Mouse (Mus musculus) MEL (cell line): ENCODE results near the gene Mrpl38. TPM values are rescaled to one million over a fixed set of nuclear protein-coding genes. Genes with fewer than 3 reads are reported as not detected.

Experiments
- DNase-seq: peaks from one replicate; pipeline ENCODE4 v3.0.0; 2011; ENCODE audit warnings: low read depth, low spot score
- H3K27ac ChIP-seq: 2 replicates; pipeline ENCODE4 v1.5.1; 2012; ENCODE audit warnings: low read depth, mild to moderate bottlenecking, control low read depth, low read length, moderate library complexity; ENCODE audit not compliant: control insufficient read depth
- H3K27me3 ChIP-seq, 2 experiments: fragments of 150-350 bp in 1 of 2; sonication (generic) in 1 of 2; 2 replicates each; pipeline ENCODE4 v1.6.1; 2012; ENCODE audit warnings: low read length in 2 of 2, mild to moderate bottlenecking in 2 of 2, improper control_type of control experiment in 1 of 2, moderate library complexity in 1 of 2; ENCODE audit not compliant: insufficient read depth in 2 of 2, control insufficient read depth in 1 of 2
- H3K36me3 ChIP-seq, 2 experiments: 2 replicates each; pipeline ENCODE4 v1.6.1; 2012 to 2014; ENCODE audit warnings: low read length in 2 of 2, improper control_type of control experiment in 1 of 2, inconsistent platforms in 1 of 2, mild to moderate bottlenecking in 1 of 2; ENCODE audit not compliant: insufficient read depth in 2 of 2, control insufficient read depth in 1 of 2
- H3K4me1 ChIP-seq, 2 experiments: fragments of 150-350 bp in 1 of 2; sonication (generic) in 1 of 2; 2 replicates each; pipeline ENCODE4 v1.6.1; 2012; ENCODE audit warnings: low read length in 2 of 2, improper control_type of control experiment in 1 of 2, mild to moderate bottlenecking in 1 of 2; ENCODE audit not compliant: insufficient read depth in 2 of 2, control insufficient read depth in 1 of 2
- H3K4me3 ChIP-seq, 2 experiments: fragments of 150-350 bp in 1 of 2; sonication (generic) in 1 of 2; 2 replicates each; pipeline ENCODE4 v1.5.1; 2012; ENCODE audit warnings: low read depth in 2 of 2, low read length in 2 of 2, mild to moderate bottlenecking in 2 of 2, moderate library complexity in 2 of 2, control low read depth in 1 of 2, improper control_type of control experiment in 1 of 2; ENCODE audit not compliant: control insufficient read depth in 1 of 2, insufficient read depth in 1 of 2
- H3K79me2 ChIP-seq: 2 replicates; pipeline ENCODE4 v1.6.1; 2012; ENCODE audit warnings: mild to moderate bottlenecking, low read length, moderate library complexity; ENCODE audit not compliant: control insufficient read depth, poor library complexity, insufficient read depth
- H3K9ac ChIP-seq: 2 replicates; pipeline ENCODE4 v1.6.1; 2012; ENCODE audit warnings: low read depth, mild to moderate bottlenecking, control low read depth, low read length, moderate library complexity; ENCODE audit not compliant: control insufficient read depth, poor library complexity, severe bottlenecking
- H3K9me3 ChIP-seq: fragments of 150-350 bp; sonication (generic); replicated peaks from 2 replicates; pipeline ENCODE4 v1.6.1; 2012; ENCODE audit warnings: mild to moderate bottlenecking, low read length, improper control_type of control experiment, moderate library complexity; ENCODE audit not compliant: insufficient read depth
- BHLHE40 ChIP-seq: IDR thresholded peaks from 2 replicates; pipeline ENCODE4 v1.6.1; 2012; ENCODE audit warnings: low read depth, mild to moderate bottlenecking, inconsistent platforms, low read length, improper control_type of control experiment, borderline replicate concordance
- CHD2 ChIP-seq: IDR thresholded peaks from 2 replicates; pipeline ENCODE4 v1.6.1; 2011; ENCODE audit warnings: low read length, improper control_type of control experiment
- CTCF ChIP-seq, 3 experiments: IDR thresholded peaks in 2 of 3; conservative IDR thresholded peaks in 1 of 3; 2 replicates each; pipeline ENCODE4 v1.5.1; 2011 to 2012; ENCODE audit warnings: low read length in 3 of 3, low read depth in 2 of 3, mild to moderate bottlenecking in 2 of 3, improper control_type of control experiment in 1 of 3, inconsistent platforms in 1 of 3, mixed read lengths in 1 of 3, moderate library complexity in 1 of 3; ENCODE audit not compliant: control insufficient read depth in 1 of 3, insufficient read depth in 1 of 3, poor library complexity in 1 of 3, severe bottlenecking in 1 of 3
- E2F4 ChIP-seq: IDR thresholded peaks from 2 replicates; pipeline ENCODE4 v1.6.1; 2011; ENCODE audit warnings: low read depth, low read length, improper control_type of control experiment, borderline replicate concordance
- EP300 ChIP-seq, 2 experiments: IDR thresholded peaks; 2 replicates each; pipeline ENCODE4 v1.6.1; 2011; ENCODE audit warnings: improper control_type of control experiment in 2 of 2, low read length in 2 of 2, low read depth in 1 of 2, mild to moderate bottlenecking in 1 of 2
- ETS1 ChIP-seq: IDR thresholded peaks from 2 replicates; pipeline ENCODE4 v1.6.1; 2012; ENCODE audit warnings: low read depth, mild to moderate bottlenecking, inconsistent platforms, low read length, improper control_type of control experiment, moderate library complexity
- JUND ChIP-seq: IDR thresholded peaks from 2 replicates; pipeline ENCODE4 v1.6.1; 2011; ENCODE audit warnings: low read depth, mild to moderate bottlenecking, improper control_type of control experiment, low read length
- KAT2A ChIP-seq: conservative IDR thresholded peaks from 2 replicates; pipeline ENCODE4 v1.6.1; 2012; ENCODE audit warnings: low read depth, low read length, improper control_type of control experiment, inconsistent platforms
- MYB ChIP-seq: IDR thresholded peaks from 2 replicates; pipeline ENCODE4 v1.6.1; 2011; ENCODE audit warnings: mild to moderate bottlenecking, low read depth, low read length, improper control_type of control experiment
- NELFE ChIP-seq: IDR thresholded peaks from 2 replicates; pipeline ENCODE4 v1.6.1; 2011; ENCODE audit warnings: low read depth, low read length, improper control_type of control experiment
- POLR2AphosphoS5 ChIP-seq: IDR thresholded peaks from 2 replicates; pipeline ENCODE4 v1.6.1; 2012; ENCODE audit warnings: low read depth, borderline replicate concordance, mild to moderate bottlenecking, inconsistent platforms, low read length, moderate library complexity, mixed read lengths
- TAL1 ChIP-seq: IDR thresholded peaks from 2 replicates; pipeline ENCODE4 v1.6.1; 2012; ENCODE audit warnings: mild to moderate bottlenecking, inconsistent platforms, low read length, moderate library complexity, mixed read lengths
- TBP ChIP-seq: IDR thresholded peaks from 2 replicates; pipeline ENCODE4 v1.8.0; 2011; ENCODE audit warnings: low read depth, low read length, improper control_type of control experiment
- USF1 ChIP-seq: IDR thresholded peaks from 2 replicates; pipeline ENCODE4 v1.6.1; 2014; ENCODE audit warnings: low read depth, mild to moderate bottlenecking, inconsistent platforms, low read length, improper control_type of control experiment, moderate library complexity
- USF2 ChIP-seq, 2 experiments: IDR thresholded peaks; 2 replicates each; pipeline ENCODE4 v1.6.1; 2011 to 2012; ENCODE audit warnings: improper control_type of control experiment in 2 of 2, low read length in 2 of 2, borderline replicate concordance in 1 of 2, inconsistent platforms in 1 of 2, low read depth in 1 of 2, mild to moderate bottlenecking in 1 of 2; ENCODE audit not compliant: insufficient read depth in 1 of 2
- ZC3H11A ChIP-seq: IDR thresholded peaks from 2 replicates; pipeline ENCODE4 v1.6.1; 2012; ENCODE audit warnings: low read depth, mild to moderate bottlenecking, inconsistent platforms, low read length, improper control_type of control experiment
- ZKSCAN1 ChIP-seq: IDR thresholded peaks from 2 replicates; pipeline ENCODE4 v1.6.1; 2012; ENCODE audit warnings: low read depth, mild to moderate bottlenecking, inconsistent platforms, low read length, improper control_type of control experiment, moderate library complexity
- ZMIZ1 ChIP-seq: IDR thresholded peaks from 2 replicates; pipeline ENCODE4 v1.6.1; 2012; ENCODE audit warnings: low read depth, mild to moderate bottlenecking, inconsistent platforms, low read length, improper control_type of control experiment, moderate library complexity
- polyA plus RNA-seq, 2 experiments: library from polyadenylated mRNA; stranded (reverse) in 1 of 2; unstranded in 1 of 2; fragments of >175 nt in 1 of 2; fragments of >200 nt in 1 of 2; gene quantifications; 2 replicates each; pipeline versions ENCODE4 v1.2.1 to v1.2.4; 2012; ENCODE audit warnings: low replicate concordance in 2 of 2, low read depth in 1 of 2; ENCODE audit not compliant: insufficient read length in 2 of 2, insufficient read depth in 1 of 2, missing spikeins in 1 of 2
- total RNA-seq: library from RNA; depleted of rRNA; stranded (reverse); fragments of 300-350 nt; gene quantifications from 2 replicates; pipeline ENCODE4 v1.2.3, GENCODE M21; 2012

Mrpl38 gene
- total and polyA plus RNA-seq, 3 experiments, result 105 to 157 TPM; not detected in 1

- Histone ChIP-seq H3K36me3 (peaks cover 0 to 7% of the 10 kb centered on the region in 2 experiments; a peak in 2 of 4 replicates), H3K4me3 (no peak overlapping the region), H3K27ac (no peak overlapping the region), H3K9me3 (no peaks in the 10 kb centered on the region), H3K27me3 (no peaks in the 10 kb centered on the region), H3K79me2 (peaks cover 3% of the 10 kb centered on the region; the same call in 1 of the 2 replicates), H3K4me1 (peaks cover 0 to 7% of the 10 kb centered on the region in 2 experiments; a peak in 2 of 4 replicates), H3K9ac (no peak overlapping the region)
- no peak for DNase-seq
- no peak for TF ChIP-seq ZMIZ1
These were observed 23.5 kb upstream of the Mrpl38 start for GRCm38 (mm10) chr11:116162146-116162545.

GRCm38 (mm10) chr11:116161312-116161711 lies 22.6 kb upstream of the Mrpl38 start:
- Histone ChIP-seq H3K9ac (no peak overlapping the region), H3K27ac (no peak overlapping the region), H3K36me3 (no peaks in the 10 kb centered on the region), H3K27me3 (no peaks in the 10 kb centered on the region), H3K79me2 (no peaks in the 10 kb centered on the region), H3K9me3 (no peaks in the 10 kb centered on the region), H3K4me3 (no peak overlapping the region), H3K4me1 (no peaks in the 10 kb centered on the region)
- no peak for TF ChIP-seq E2F4
- TF ChIP-seq ETS1, result no peak
- no peak for TF ChIP-seq MYB
- TF ChIP-seq NELFE, result no peak
- DNase-seq, result no peak

GRCm38 (mm10) chr11:116150960-116151359 lies 12.3 kb upstream of the Mrpl38 start:
- peaks cover 0 to 4% of the 10 kb centered on the region in 2 experiments; a peak in 1 of 4 replicates for H3K36me3 ChIP-seq
- no peak overlapping the region for H3K4me3 ChIP-seq
- TF ChIP-seq CHD2 (no peak), TAL1 (peak; percentile 17; the same call in 1 of the 2 replicates), POLR2AphosphoS5 (no peak), USF1 (no peak)
- no peaks in the 10 kb centered on the region for H3K9me3 ChIP-seq
- H3K79me2 ChIP-seq, result no peaks in the 10 kb centered on the region
- no peak overlapping the region for H3K27ac ChIP-seq
- H3K27me3 ChIP-seq, result no peaks in the 10 kb centered on the region
- no peak for DNase-seq
- no peak overlapping the region for H3K9ac ChIP-seq
- no peaks in the 10 kb centered on the region for H3K4me1 ChIP-seq

GRCm38 (mm10) chr11:116149341-116149740 lies 10.7 kb upstream of the Mrpl38 start:
- H3K9me3 ChIP-seq, result no peaks in the 10 kb centered on the region
- no peak overlapping the region for H3K27ac ChIP-seq
- DNase-seq, result no peak
- no peak for TF ChIP-seq BHLHE40
- no peak for TF ChIP-seq CTCF (IDR thresholded peaks at IDR 0.05 in 2 of 3, conservative IDR thresholded peaks at IDR 0.05 in 1 of 3; ENCODE audit: control insufficient read depth in 1 of 3, insufficient read depth in 1 of 3, low read depth in 2 of 3, low read length in 3 of 3, poor library complexity in 1 of 3, severe bottlenecking in 1 of 3)
- no peak for TF ChIP-seq POLR2AphosphoS5
- no peak for TF ChIP-seq KAT2A
- no peak for TF ChIP-seq USF1
- no peak for TF ChIP-seq JUND
- TF ChIP-seq CHD2, result no peak
- TF ChIP-seq TBP, result no peak
- TF ChIP-seq EP300 (IDR thresholded peaks at IDR 0.05; ENCODE audit: low read depth in 1 of 2, low read length in 2 of 2), result no peak
- no peak for TF ChIP-seq USF2 (IDR thresholded peaks at IDR 0.05; ENCODE audit: borderline replicate concordance in 1 of 2, insufficient read depth in 1 of 2, low read depth in 1 of 2, low read length in 2 of 2)
- TF ChIP-seq ZC3H11A, result no peak
- TF ChIP-seq ZKSCAN1, result no peak
- no peak overlapping the region for H3K9ac ChIP-seq
- no peaks in the 10 kb centered on the region for H3K79me2 ChIP-seq
- H3K36me3 ChIP-seq, result peaks cover 0 to 4% of the 10 kb centered on the region in 2 experiments; a peak in 1 of 4 replicates
- no peak overlapping the region for H3K4me3 ChIP-seq
- no peaks in the 10 kb centered on the region for H3K4me1 ChIP-seq
- H3K27me3 ChIP-seq, result no peaks in the 10 kb centered on the region
